8 mouse cellular contexts compared by ENCODE assay signal in genomic region chr1:90775477-90776241, GRCm38 (mm10).
A peak's percentile ranks its signal among the peaks of the same experiment; 100 is the strongest.
DNase-seq lines count a peak whose midpoint lies in the region; ATAC-seq lines count a peak whose summit lies in the region.

No protein-coding gene starts in this region.

- H3K4me3 ChIP-seq in midbrain, embryonic 13.5 days (replicated peaks): no peak overlapping the region

- peak overlapping the region; percentile 26; the same call in 1 of the 2 replicates for H3K27ac ChIP-seq in midbrain, embryonic 13.5 days

- H3K9ac ChIP-seq in midbrain, embryonic 13.5 days (replicated peaks): no peak overlapping the region

- H3K27me3 ChIP-seq in midbrain, embryonic 13.5 days: no peaks in the 10 kb centered on the region

- no peak overlapping the region for H3K4me2 ChIP-seq in midbrain, embryonic 13.5 days (replicated peaks)

- 0 out of 2 replicates have a peak, but pooled peaks have one; percentile 23 for ATAC-seq in frontal cortex, adult (ENCODE audit: low TSS enrichment)
- peak; percentile 96 for ATAC-seq in midbrain, embryonic 13.5 days

- no peaks in the 10 kb centered on the region; the same call in 1 of the 2 replicates for H3K4me1 ChIP-seq in midbrain, embryonic 13.5 days (replicated peaks)

- no peaks in the 10 kb centered on the region for H3K9me3 ChIP-seq in midbrain, embryonic 13.5 days

- no peaks in the 10 kb centered on the region for H3K36me3 ChIP-seq in midbrain, embryonic 13.5 days

- WGBS in midbrain, embryonic 13.5 days: 13% methylated on average over 10 of the region's 10 CpGs

- no peak for DNase-seq in frontal cortex, postnatal 36 days (ENCODE audit: low spot score in 2 of 2)
- DNase-seq in embryo, embryonic 10 days (ENCODE audit: low spot score): peak; percentile 74
- peak; percentile 35 to 76 for DNase-seq in gastrocnemius, postnatal 4 days (ENCODE audit: low spot score in 2 of 2)
- peak; percentile 10 for DNase-seq in hindlimb bud, embryonic 11.5 days (ENCODE audit: extremely low spot score, low read depth, low spot score)
- DNase-seq in thymus, postnatal 25 days: peak; percentile 39
- DNase-seq in T-cell, adult 2 months (ENCODE audit: low spot score): no peak

Comparison
In these comparisons a context has a peak if more than half of its experiments do, and no peak if none do; other contexts are left out.
1. DNase-seq: peak in embryo, embryonic 10 days (single experiment), gastrocnemius, postnatal 4 days (2 of 2), hindlimb bud, embryonic 11.5 days (single experiment) and thymus, postnatal 25 days (single experiment); none in frontal cortex, postnatal 36 days (0 of 2) and T-cell, adult 2 months (single experiment).